Mouse (Mus musculus) liver, adult 2 months (tissue): ENCODE data around the gene Crtac1.

Source experiments
- CTCF ChIP-seq: fragments of 200-500 bp; IDR thresholded peaks from 2 replicates; pipeline ENCODE4 v1.5.1; 2011; ENCODE audit warnings: low read depth, low read length, control low read depth
- POLR2A ChIP-seq: fragments of 200-500 bp; IDR thresholded peaks from 2 replicates; pipeline ENCODE4 v1.6.1; 2011; ENCODE audit warnings: low read length, control low read depth; ENCODE audit not compliant: insufficient read depth; ENCODE audit errors: extremely low read depth

GRCm38 (mm10) chr19:42443266-42443665 is 11.7 kb upstream of the Crtac1 start:
- TF ChIP-seq CTCF (no peak), POLR2A (no peak)
